Mouse (Mus musculus) gastrocnemius, postnatal 4 days (tissue): ENCODE results near the gene Copz1. TPM values are rescaled to one million over a fixed set of nuclear protein-coding genes. Genes with fewer than 3 reads are reported as not detected.

Experiments used
- DNase-seq, 2 experiments: peaks; one replicate each; pipeline ENCODE4 v3.0.0; 2021 to 2022; ENCODE audit warnings: low spot score in 2 of 2, mixed read lengths in 2 of 2
- microRNA-seq: library from miRNA; unstranded; fragments of <30 nt; microRNA quantifications from one replicate; pipeline ENCODE4 v1.2.0, GENCODE M21; 2021
- total RNA-seq, 2 experiments: library from RNA; stranded (reverse); gene quantifications; 2 replicates each; pipeline ENCODE4 v1.2.3; 2021

Copz1 gene
- total RNA-seq, 2 experiments from 2014 or later, result 72.8 to 78.4 TPM

- peak in 1 of 2 experiments; percentile 11 for DNase-seq
Measured at GRCm38 (mm10) chr15:103336996-103337667, 64.6 kb downstream of the Copz1 start.

DNA sequence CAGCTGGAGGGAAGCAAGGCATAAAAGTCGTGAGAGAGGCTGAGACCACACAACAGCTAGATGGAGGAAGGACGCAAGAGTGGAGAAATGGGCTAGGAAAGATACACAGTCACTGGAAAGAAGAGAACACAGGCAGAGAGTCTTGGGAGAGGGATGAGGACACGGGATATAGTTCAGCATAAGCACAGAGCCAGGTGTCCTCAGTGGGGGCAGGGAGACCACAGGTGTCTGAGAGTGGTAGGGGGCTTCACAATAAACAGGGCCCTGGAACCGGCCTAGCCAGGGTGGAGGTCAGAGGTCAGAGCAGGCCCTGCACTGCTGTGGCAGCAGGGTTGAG is 66.3 kb downstream of the Copz1 start:
- DNase-seq, result peak in 1 of 2 experiments; percentile 16

DNA sequence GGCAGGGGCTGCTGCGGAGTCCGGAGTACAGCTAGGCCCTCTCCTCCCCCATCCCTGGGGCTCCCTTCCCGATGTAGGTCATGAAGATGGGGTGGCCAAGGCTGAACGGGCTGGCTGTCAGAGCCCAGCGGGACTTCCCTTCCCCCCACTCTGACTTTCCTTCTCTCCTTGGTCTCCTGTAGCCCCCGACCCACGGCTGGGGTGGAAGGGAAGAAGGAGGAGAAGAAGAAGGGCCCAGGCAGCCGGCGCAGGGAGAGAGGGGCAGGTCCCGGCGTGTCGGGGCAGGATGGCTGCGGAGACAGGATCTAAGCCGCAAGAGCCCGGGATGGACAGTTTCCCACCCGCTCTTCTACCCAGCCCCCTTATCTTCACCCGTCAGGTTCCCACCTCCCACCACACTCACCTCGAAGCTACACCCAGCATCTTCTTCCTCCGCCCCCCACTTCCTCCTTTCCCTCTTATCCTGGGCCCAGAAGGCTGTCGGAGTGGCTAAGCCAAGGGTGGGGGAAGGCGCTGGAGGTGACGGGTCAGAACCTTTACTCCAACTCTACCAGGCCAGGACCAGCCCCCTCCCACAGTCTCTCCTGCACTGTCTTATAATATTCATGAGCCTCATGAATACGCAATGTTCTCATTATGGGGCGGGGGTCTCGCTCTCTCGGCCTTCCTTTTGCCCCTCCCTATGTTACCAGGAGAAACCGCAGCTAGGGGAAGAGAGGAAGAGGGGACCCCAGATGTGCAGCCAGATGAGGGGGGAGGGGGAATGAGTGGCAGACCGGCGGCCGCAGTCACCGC is 66.8 kb downstream of the Copz1 start:
- peak in 1 of 2 experiments; percentile 16 for DNase-seq

GRCm38 (mm10) chr15:103339961-103340337 is 67.4 kb downstream of the Copz1 start, which contains the start of gene Zfp385a:
Gene Zfp385a, minus strand, starts transcription at chr15:103340093.
- peak in 1 of 2 experiments; percentile 31 for DNase-seq

- DNase-seq, result no peak
Measured at GRCm38 (mm10) chr15:103340786-103341185, 68.3 kb downstream of the Copz1 start.

- peak in 1 of 2 experiments; percentile 16 for DNase-seq
Measured at GRCm38 (mm10) chr15:103341547-103341946, 69.0 kb downstream of the Copz1 start.

DNA sequence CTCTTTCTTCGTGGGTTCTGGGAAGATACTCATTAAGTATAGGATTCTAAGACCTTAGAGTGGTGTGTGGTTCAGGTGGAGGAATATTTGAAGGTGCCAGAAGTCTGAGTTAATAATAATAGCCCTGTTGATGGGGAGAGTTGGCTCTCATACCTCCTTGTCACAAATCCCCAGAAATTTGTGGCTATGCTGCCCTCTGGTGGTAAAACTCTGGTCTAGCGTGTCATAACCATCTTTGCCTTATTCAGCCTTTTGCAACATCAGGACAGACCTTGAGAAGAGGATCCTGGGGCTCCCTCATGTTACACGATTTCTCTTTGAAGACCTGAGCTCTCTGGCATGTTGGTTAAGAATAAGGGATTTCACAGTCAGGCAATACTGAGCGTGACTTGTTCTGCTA is 69.9 kb downstream of the Copz1 start:
- peak; percentile 53 to 71 for DNase-seq

- DNase-seq, result no peak
Measured at GRCm38 (mm10) chr15:103343008-103343407, 70.5 kb downstream of the Copz1 start.

DNA sequence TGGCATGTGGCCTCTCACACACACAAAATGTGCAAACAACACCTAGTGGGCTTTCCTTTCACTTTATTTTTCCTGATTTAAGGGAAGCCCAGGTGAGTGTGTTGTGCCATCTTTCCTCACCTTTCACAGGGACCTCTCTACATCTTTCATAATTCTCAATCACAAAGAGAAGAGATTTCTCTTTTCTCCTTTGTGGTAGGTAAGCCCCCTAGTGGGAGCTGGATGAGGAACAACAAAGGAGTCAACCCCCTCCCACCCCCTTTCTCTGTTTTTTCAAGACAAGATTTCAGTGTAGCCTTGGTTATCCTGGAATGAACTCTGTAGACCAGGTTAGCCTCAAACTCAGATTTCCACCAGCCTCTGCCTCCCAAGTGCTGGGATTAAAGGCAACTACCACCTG is 71.0 kb downstream of the Copz1 start:
- DNase-seq, result no peak

- no peak for DNase-seq
Measured at GRCm38 (mm10) chr15:103345789-103346188, 73.3 kb downstream of the Copz1 start.

DNA sequence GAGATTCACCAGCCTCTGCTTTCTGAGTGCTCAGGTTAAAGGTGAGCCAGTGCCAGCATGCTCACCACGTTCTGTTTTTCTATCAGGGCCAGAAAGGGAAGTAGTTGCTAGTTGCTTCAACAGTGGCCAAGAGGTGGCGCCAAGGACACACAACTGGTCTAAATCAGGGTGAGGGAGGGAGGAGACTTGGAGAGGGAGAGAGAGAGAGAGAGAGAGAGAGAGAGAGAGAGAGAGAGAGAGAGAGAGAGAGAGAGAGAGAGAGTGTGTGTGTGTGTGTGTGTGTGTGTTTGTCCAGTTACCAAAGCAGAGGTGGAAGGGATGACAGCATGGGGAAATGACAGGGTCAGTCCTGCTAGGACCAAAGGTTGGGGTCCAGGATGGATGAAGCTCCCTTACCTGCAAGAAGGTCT is 74.8 kb downstream of the Copz1 start:
- DNase-seq, result peak in 1 of 2 experiments; percentile 62

Small RNA genes lying within 50 kb of the gene (microRNA-seq; reads per million reads assigned to microRNA genes)
- 143 reads per million, percentile 55 among the genes with 10 or more reads in this experiment for gene Mir148b

Other genes with a start within 250 kb of the Copz1 start
- gene Smug1, start 105.6 kb upstream of the Copz1 start, total RNA-seq, result 10 to 100 TPM; 13.9 to 15.4 TPM
- gene Cbx5, start 32.9 kb upstream of the Copz1 start, total RNA-seq, result 100 to 1,000 TPM in 1 of 2 experiments, 10 to 100 TPM in 1; 97.9 to 100 TPM
- 100 to 1,000 TPM; 295 to 303 TPM for gene Hnrnpa1, start 32.3 kb upstream of the Copz1 start, total RNA-seq
- 1 to 10 TPM in 1 of 2 experiments, under 1 TPM in 1; 0.61 to 1.5 TPM for gene Nfe2, start 14.3 kb upstream of the Copz1 start, total RNA-seq
- gene Gpr84, start 37.9 kb downstream of the Copz1 start, total RNA-seq, result under 1 TPM; 0.16 to 0.20 TPM
- 10 to 100 TPM; 62.1 to 70.0 TPM for gene Zfp385a, start 67.4 kb downstream of the Copz1 start, total RNA-seq
- 10 to 100 TPM; 65.8 to 68.1 TPM for gene Itga5, start 94.0 kb downstream of the Copz1 start, total RNA-seq
- gene Gtsf1, start 157.8 kb downstream of the Copz1 start, total RNA-seq, result not detected
- not detected for gene Gtsf2, start 175.8 kb downstream of the Copz1 start, total RNA-seq
- 1 to 10 TPM; 5.2 to 5.6 TPM for gene Nckap1l, start 181.1 kb downstream of the Copz1 start, total RNA-seq
- gene Pde1b, start 230.3 kb downstream of the Copz1 start, total RNA-seq, result 1 to 10 TPM; 2.6 TPM